Mouse (Mus musculus) G1E (cell line): ENCODE measurements around the gene Apobr. TPM values are rescaled to one million over a fixed set of nuclear protein-coding genes. Genes with fewer than 3 reads are reported as not detected.

Source experiments
- ATAC-seq: 2 replicates; pipeline ENCODE4 v1.8.0; 2016; ENCODE audit warnings: mild to moderate bottlenecking; ENCODE audit not compliant: insufficient number of reproducible peaks, poor library complexity, low FRiP score, severe bottlenecking; ENCODE audit errors: extremely low read depth
- DNase-seq: peaks from one replicate; pipeline ENCODE4 v3.0.0; 2012; ENCODE audit warnings: low spot score
- H3K27me3 ChIP-seq: 2 replicates; pipeline ENCODE4 v1.6.1; 2012; ENCODE audit warnings: mild to moderate bottlenecking, low read length, inconsistent platforms; ENCODE audit not compliant: insufficient read depth
- H3K36me3 ChIP-seq: replicated peaks from 2 replicates; pipeline ENCODE3; 2012; ENCODE audit warnings: mild to moderate bottlenecking, inconsistent platforms
- H3K4me1 ChIP-seq: 2 replicates; pipeline ENCODE4 v1.6.1; 2012; ENCODE audit warnings: low read depth, low read length, inconsistent platforms, mixed read lengths; ENCODE audit not compliant: insufficient read depth
- H3K4me3 ChIP-seq: 2 replicates; pipeline ENCODE4 v1.5.1; 2012; ENCODE audit warnings: low read depth, mild to moderate bottlenecking, inconsistent platforms, low read length, moderate library complexity, mixed read lengths
- H3K9me3 ChIP-seq: replicated peaks from 2 replicates; pipeline ENCODE4 v1.6.1; 2012; ENCODE audit warnings: inconsistent platforms
- CTCF ChIP-seq: IDR thresholded peaks from 2 replicates; pipeline ENCODE4 v1.5.1; 2012; ENCODE audit warnings: low read depth, low read length, inconsistent platforms, mixed read lengths
- GATA1 ChIP-seq: IDR thresholded peaks from 2 replicates; pipeline ENCODE4 v1.6.1; 2012; ENCODE audit warnings: borderline replicate concordance, low read length, inconsistent platforms, mixed read lengths
- GATA2 ChIP-seq: IDR thresholded peaks from 2 replicates; pipeline ENCODE4 v1.6.1; 2012; ENCODE audit warnings: low read depth, low read length, inconsistent platforms, borderline replicate concordance
- POLR2AphosphoS5 ChIP-seq: IDR thresholded peaks from 2 replicates; pipeline ENCODE4 v1.6.1; 2012; ENCODE audit warnings: low read depth, low read length, inconsistent platforms; ENCODE audit not compliant: insufficient replicate concordance
- TAL1 ChIP-seq: conservative IDR thresholded peaks from 2 replicates; pipeline ENCODE4 v1.6.1; 2012; ENCODE audit warnings: low read depth, low read length, inconsistent platforms, mixed read lengths
- polyA plus RNA-seq: library from polyadenylated mRNA; stranded (reverse); fragments of >175 nt; gene quantifications from 2 replicates; pipeline ENCODE4 v1.2.3, GENCODE M21; 2012
- total RNA-seq, 2 experiments: library from RNA; stranded (forward) in 1 of 2; stranded (reverse) in 1 of 2; fragments of 200-1000 nt in 1 of 2; fragments of >200 nt in 1 of 2; fragmentation: Nextera tagmentation in 1 of 2; gene quantifications; 2 replicates each; pipeline ENCODE4 v1.2.3; 2014 to 2017

The Apobr gene
- 1.3 and 3.7 TPM in 2 replicates for total RNA-seq (2014; fragmentation: Nextera tagmentation)
- total RNA-seq (2017) = 4.4 and 5.5 TPM in 2 replicates
- 4.8 and 4.9 TPM in 2 replicates for polyA plus RNA-seq

DNA sequence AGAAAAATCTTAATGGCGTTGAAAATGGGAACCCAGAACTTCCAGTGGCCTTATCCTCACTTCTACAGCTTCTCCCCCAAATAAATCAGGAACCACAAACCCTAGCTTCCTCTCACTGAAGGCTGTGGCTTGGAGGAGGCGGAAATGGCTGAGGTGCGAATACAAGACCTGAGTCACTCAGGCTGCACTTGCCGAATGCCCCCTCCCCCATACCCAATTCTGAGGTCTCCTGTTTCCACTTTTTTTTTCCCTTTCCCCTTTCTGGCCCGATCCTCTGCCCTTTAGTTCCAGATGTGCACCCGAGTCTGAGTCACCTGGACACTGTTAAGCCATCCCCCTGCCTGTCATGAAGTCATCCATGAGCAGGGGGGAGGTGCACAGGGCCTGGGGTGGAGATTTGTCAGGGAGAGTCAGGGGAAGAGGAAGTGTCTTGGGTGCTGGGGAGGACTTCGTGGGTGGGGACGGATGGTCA is at the start of gene Apobr:
Gene Apobr, plus strand, starts transcription at position 437 of the 472 bp plus-strand sequence.
- Histone ChIP-seq H3K27me3 (peaks cover 40% of the 10 kb centered on the region), H3K36me3 (peaks cover 25% of the 10 kb centered on the region), H3K4me1 (peaks cover 55% of the 10 kb centered on the region), H3K4me3 (peak within 1 kb of the TSS; percentile 72; the same call in 1 of the 2 replicates), H3K9me3 (no peaks in the 10 kb centered on the region)
- peak; percentile 58 for DNase-seq
- TF ChIP-seq CTCF = no peak
- no peak for TF ChIP-seq TAL1
- no peak for TF ChIP-seq GATA2
- no peak for TF ChIP-seq POLR2AphosphoS5
- no peak for TF ChIP-seq GATA1
- no peak for ATAC-seq

DNA sequence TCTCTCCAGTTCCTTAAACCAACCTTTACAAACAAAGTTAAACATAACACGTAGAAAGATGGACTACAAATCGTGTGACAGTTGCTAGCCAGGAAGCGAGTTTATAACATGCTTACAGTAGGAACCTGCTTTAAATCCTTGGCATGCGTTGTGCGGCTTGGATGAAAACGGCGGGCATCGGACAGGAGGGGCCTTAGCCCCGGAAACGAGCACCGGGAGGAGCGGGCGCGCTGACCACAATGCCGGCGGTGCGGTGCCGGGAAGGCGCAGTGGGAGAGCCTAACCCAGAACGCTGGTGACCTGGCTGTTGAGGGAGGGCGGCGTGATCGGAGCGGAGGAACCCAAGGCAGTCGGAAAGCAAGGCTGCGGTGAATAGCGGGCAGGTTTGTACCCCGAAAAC is 49.0 kb upstream of the Apobr start:
- ATAC-seq (no peak), DNase-seq (no peak)
- Histone ChIP-seq H3K4me1 (0 out of 2 replicates have a peak, but pooled peaks cover 3% of the 10 kb centered on the region), H3K4me3 (no peak overlapping the region), H3K36me3 (no peaks in the 10 kb centered on the region), H3K9me3 (no peaks in the 10 kb centered on the region), H3K27me3 (peaks cover 23% of the 10 kb centered on the region)
- TF ChIP-seq GATA2 = no peak
- TF ChIP-seq TAL1 = no peak
- TF ChIP-seq POLR2AphosphoS5 = no peak
- no peak for TF ChIP-seq GATA1
- TF ChIP-seq CTCF = no peak

DNA sequence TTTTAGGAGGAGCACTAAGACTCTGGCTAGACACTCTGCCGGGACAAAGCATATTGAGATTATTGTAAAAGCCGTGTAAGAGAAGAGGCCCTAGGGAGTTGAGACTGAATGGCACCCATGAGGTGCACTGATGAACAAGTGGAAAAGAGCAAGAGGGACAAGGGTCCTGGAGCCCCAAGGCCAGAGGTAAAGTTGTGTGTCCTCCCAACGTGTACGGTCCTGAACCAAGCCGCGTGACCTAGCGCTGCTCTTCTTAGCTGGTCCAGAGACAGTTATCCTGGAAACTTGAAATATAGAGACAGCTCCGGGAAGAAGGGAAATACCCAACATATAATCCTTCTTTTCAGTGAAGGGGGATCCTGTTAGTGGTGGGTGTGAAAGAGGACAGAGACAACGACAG is 48.3 kb upstream of the Apobr start:
- Histone ChIP-seq H3K9me3 (no peaks in the 10 kb centered on the region), H3K4me3 (no peak overlapping the region)
- DNase-seq = no peak

DNA sequence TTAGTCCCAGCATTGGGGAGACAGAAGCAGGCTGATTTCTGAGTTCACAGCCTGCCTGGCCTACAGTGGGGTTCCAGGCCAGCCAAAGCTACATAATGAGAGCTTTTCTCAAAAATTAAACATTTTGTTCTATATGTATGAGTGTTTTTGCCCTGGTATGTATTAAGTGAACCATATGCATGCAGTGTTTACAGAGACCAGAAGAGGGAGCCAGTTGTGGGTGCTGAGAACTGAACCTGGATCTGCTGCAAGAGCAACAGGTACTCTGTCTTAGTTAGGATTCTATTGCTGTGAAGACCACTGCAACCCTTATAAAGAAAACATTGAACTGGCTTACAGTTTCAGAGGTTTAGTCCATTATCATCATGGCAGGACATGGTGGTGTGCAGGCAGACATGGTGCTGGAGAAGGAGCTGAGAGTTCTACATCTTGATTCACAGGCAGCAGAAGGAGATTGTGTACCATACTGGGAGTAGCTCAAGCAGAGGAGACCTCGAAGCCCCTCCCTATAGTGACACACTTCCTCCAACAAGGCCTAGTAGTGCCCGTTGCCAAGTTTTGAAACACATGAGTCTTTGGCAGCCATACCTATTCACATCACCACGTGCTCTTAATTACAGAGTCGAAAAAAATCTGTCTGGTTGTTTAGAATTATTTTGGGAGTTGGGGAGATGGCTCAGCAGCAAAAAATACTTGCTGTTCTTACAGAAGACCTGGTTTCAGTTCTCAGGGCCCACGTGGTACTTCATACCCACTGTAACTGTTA is 46.7 kb upstream of the Apobr start:
- Histone ChIP-seq H3K27me3 (peaks cover 23% of the 10 kb centered on the region), H3K36me3 (peaks cover 2% of the 10 kb centered on the region), H3K9me3 (no peaks in the 10 kb centered on the region), H3K4me3 (no peak overlapping the region), H3K4me1 (0 out of 2 replicates have a peak, but pooled peaks cover 3% of the 10 kb centered on the region)
- ATAC-seq (no peak), DNase-seq (no peak)
- no peak for TF ChIP-seq POLR2AphosphoS5
- peak; percentile 68 for TF ChIP-seq CTCF

More for the DNA sequence above, 48.3 kb upstream of the Apobr start:
- TF ChIP-seq GATA1 (no peak), GATA2 (no peak), POLR2AphosphoS5 (no peak), CTCF (no peak), TAL1 (no peak)
- no peak for ATAC-seq
- Histone ChIP-seq H3K4me1 (0 out of 2 replicates have a peak, but pooled peaks cover 3% of the 10 kb centered on the region), H3K36me3 (no peaks in the 10 kb centered on the region), H3K27me3 (peaks cover 23% of the 10 kb centered on the region)

DNA sequence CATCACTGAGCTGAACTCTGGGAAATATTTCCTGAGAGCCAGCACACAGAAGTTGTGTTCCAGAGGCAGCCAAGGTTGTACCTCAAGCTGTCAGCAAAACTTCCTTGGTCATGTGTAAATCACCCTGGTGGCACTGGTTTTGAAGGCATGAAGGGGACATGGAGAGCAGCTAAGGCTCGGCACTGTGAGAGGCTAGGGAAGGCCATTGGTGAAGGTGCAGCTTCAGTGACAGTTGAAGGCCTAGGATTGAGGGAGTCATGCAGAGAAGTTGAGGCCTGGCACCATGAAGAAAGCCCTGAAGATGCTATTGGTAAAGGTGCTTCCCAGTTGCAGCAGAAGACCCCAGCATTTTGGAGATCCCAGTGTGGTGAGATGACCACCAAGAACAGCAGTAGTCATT is 43.1 kb upstream of the Apobr start:
- TF ChIP-seq GATA2 = no peak
- no peak for TF ChIP-seq TAL1
- H3K27me3 ChIP-seq = peaks cover 15% of the 10 kb centered on the region
- ATAC-seq (no peak), DNase-seq (no peak)
- H3K9me3 ChIP-seq = no peaks in the 10 kb centered on the region
- 0 out of 2 replicates have a peak, but pooled peaks cover 3% of the 10 kb centered on the region for H3K4me1 ChIP-seq
- no peak overlapping the region for H3K4me3 ChIP-seq
- H3K36me3 ChIP-seq = peaks cover 36% of the 10 kb centered on the region

DNA sequence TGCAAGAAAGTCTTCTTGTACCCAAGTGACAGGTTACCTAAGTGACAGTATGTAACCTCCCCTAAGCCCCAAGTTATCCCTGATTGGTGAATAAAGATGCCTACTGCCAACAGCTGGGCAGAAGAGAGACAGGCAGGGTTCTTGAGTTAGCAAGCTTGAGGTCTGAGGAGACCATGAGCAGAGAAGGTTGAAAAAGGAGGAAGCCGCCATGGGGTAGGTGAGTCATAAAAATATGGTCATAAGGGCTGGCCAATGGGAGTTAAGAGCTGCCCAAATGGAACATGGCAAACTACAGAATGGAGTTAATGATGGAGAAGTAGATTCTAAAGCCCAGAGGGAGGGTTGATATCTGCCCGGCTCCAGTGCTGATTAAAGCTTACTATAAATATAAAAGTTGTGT is 39.1 kb upstream of the Apobr start:
- ATAC-seq (no peak), DNase-seq (no peak)
- TF ChIP-seq TAL1 (no peak), CTCF (no peak), POLR2AphosphoS5 (no peak), GATA2 (no peak), GATA1 (no peak)
- H3K36me3 ChIP-seq = peaks cover 75% of the 10 kb centered on the region
- no peaks in the 10 kb centered on the region for H3K9me3 ChIP-seq
- H3K4me1 ChIP-seq = no peaks in the 10 kb centered on the region
- no peaks in the 10 kb centered on the region for H3K27me3 ChIP-seq
- no peak overlapping the region for H3K4me3 ChIP-seq

DNA sequence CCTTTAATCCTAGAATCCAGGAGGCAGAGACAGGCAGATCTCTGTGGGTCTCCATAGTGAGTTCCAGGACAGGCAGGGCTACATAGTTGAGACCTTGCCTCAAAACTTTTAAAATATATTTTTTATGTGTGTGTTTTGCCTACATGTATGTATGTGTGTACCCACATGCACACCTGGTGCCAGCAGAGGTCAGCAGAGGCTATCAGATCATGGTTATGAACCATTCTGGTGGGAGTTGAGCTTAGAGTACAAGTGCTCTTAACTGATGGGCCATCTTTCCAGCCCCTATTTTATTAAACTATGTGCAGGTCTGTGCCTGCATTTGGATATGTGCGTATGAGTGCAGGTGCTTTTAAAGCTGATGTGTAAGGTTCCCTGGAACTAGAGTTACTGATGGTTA is 29.9 kb upstream of the Apobr start:
- TF ChIP-seq TAL1 (no peak), POLR2AphosphoS5 (no peak), CTCF (no peak), GATA2 (no peak), GATA1 (no peak)
- no peaks in the 10 kb centered on the region for H3K27me3 ChIP-seq
- H3K4me1 ChIP-seq = peaks cover 13% of the 10 kb centered on the region
- ATAC-seq = no peak
- H3K4me3 ChIP-seq = no peak overlapping the region
- no peak for DNase-seq
- H3K36me3 ChIP-seq = peaks cover 98% of the 10 kb centered on the region
- H3K9me3 ChIP-seq = no peaks in the 10 kb centered on the region
